Mouse (Mus musculus) stomach, embryonic 16.5 days (tissue): Measurements from ENCODE around the gene Pcsk6. TPM values are rescaled to one million over a fixed set of nuclear protein-coding genes. Genes with fewer than 3 reads are reported as not detected.
A peak's percentile ranks its signal among the peaks of the same experiment; 100 is the strongest.

Experiments used
- ATAC-seq: fragments of 200-750 bp; cut with Nextera tagmentation; 2 replicates; pipeline ENCODE4 v1.8.0; 2017; ENCODE audit warnings: moderate number of reproducible peaks, moderate TSS enrichment; ENCODE audit not compliant: insufficient read depth, low FRiP score
- H3K27ac ChIP-seq: fragments of 300-500 bp; sonication (generic); 2 replicates; pipeline ENCODE4 v1.5.1; 2014; ENCODE audit warnings: low read length
- H3K27me3 ChIP-seq: fragments of 300-500 bp; sonication (generic); 2 replicates; pipeline ENCODE4 v1.6.1; 2014; ENCODE audit warnings: low read length, control low read depth, mixed read lengths; ENCODE audit not compliant: control insufficient read depth, insufficient read depth
- H3K36me3 ChIP-seq: fragments of 300-500 bp; sonication (generic); 2 replicates; pipeline ENCODE4 v1.6.1; 2014; ENCODE audit warnings: low read length; ENCODE audit not compliant: control insufficient read depth, insufficient read depth
- H3K4me1 ChIP-seq: fragments of 300-500 bp; sonication (generic); 2 replicates; pipeline ENCODE4 v1.6.1; 2014; ENCODE audit warnings: low read length, control low read depth, mixed read lengths; ENCODE audit not compliant: control insufficient read depth, insufficient read depth
- H3K4me2 ChIP-seq: fragments of 300-500 bp; sonication (generic); 2 replicates; pipeline ENCODE4 v1.6.1; 2014; ENCODE audit warnings: low read depth, low read length, mixed read lengths
- H3K4me3 ChIP-seq: fragments of 300-500 bp; sonication (generic); replicated peaks from 2 replicates; pipeline ENCODE4 v1.5.1; 2014; ENCODE audit warnings: mild to moderate bottlenecking, low read length
- H3K9ac ChIP-seq: fragments of 300-500 bp; sonication (generic); 2 replicates; pipeline ENCODE4 v1.6.1; 2014; ENCODE audit warnings: low read length
- H3K9me3 ChIP-seq: fragments of 300-500 bp; sonication (generic); replicated peaks from 2 replicates; pipeline ENCODE4 v1.6.1; 2016; ENCODE audit warnings: low read length, control low read depth; ENCODE audit not compliant: control insufficient read depth
- WGBS: fragments of 180-500 bp; shearing (Covaris S2); extraction: QIAGEN DNeasy Blood & Tissue Kit; methylation state at CpG from one replicate; pipeline ENCODE4 v1.1.7; 2014; 5-methylcytosine and 5-hydroxymethylcytosine counted together
- polyA plus RNA-seq: library from polyadenylated mRNA; unstranded; fragments of >200 nt; fragmentation: Nextera tagmentation; extraction: Ambion mirVana; gene quantifications from 2 replicates; pipeline ENCODE4 v1.2.1, GENCODE M21; 2015

Gene Pcsk6
- polyA plus RNA-seq, 1 experiment from 2014 or later, result 3.7 TPM

- Histone ChIP-seq H3K4me2 (peak overlapping the region; percentile 91), H3K9me3 (no peaks in the 10 kb centered on the region), H3K4me1 (peaks cover 9% of the 10 kb centered on the region; the same call in 1 of the 2 replicates), H3K4me3 (peak overlapping the region; percentile 85), H3K9ac (peak overlapping the region; percentile 92), H3K27ac (no peak overlapping the region; the same call in 1 of the 2 replicates), H3K27me3 (no peaks in the 10 kb centered on the region), H3K36me3 (peaks cover 12% of the 10 kb centered on the region; the same call in 1 of the 2 replicates)
- 1% methylated on average over 14 of the region's 14 CpGs for WGBS
- no peak for ATAC-seq
Observed at GRCm38 (mm10) chr7:66061057-66061456, 199.5 kb downstream of the Pcsk6 start.

- Histone ChIP-seq H3K4me1 (peaks cover 8% of the 10 kb centered on the region), H3K4me2 (no peak overlapping the region), H3K4me3 (no peak overlapping the region), H3K27ac (no peak overlapping the region), H3K27me3 (no peaks in the 10 kb centered on the region), H3K9ac (no peak overlapping the region), H3K9me3 (no peaks in the 10 kb centered on the region), H3K36me3 (peaks cover 11% of the 10 kb centered on the region; the same call in 1 of the 2 replicates)
- WGBS, result 69% methylated on average over 2 of the region's 2 CpGs
- no peak for ATAC-seq
Observed at GRCm38 (mm10) chr7:66076411-66076810, 214.9 kb downstream of the Pcsk6 start.

- Histone ChIP-seq H3K4me3 (peak within 1 kb of the TSS; percentile 84), H3K4me2 (peak within 1 kb of the TSS; percentile 85), H3K27ac (peak within 1 kb of the TSS; percentile 78), H3K36me3 (peaks cover 8% of the 10 kb centered on the region; the same call in 1 of the 2 replicates), H3K27me3 (no peaks in the 10 kb centered on the region), H3K9me3 (no peaks in the 10 kb centered on the region), H3K9ac (peak within 1 kb of the TSS; percentile 84), H3K4me1 (peaks cover 14% of the 10 kb centered on the region)
- WGBS, result under 1% methylated on average over 65 of the region's 65 CpGs
- ATAC-seq, result peak; percentile 100
Observed at GRCm38 (mm10) chr7:66079364-66080230, 218.1 kb downstream of the Pcsk6 start, which contains the start of gene Selenos. TSS of gene Selenos (plus strand) at chr7:66079649.

GRCm38 (mm10) chr7:66080231-66080613 is 218.7 kb downstream of the Pcsk6 start:
- peak overlapping the region; percentile 84 for H3K9ac ChIP-seq
- ATAC-seq, result no peak
- H3K9me3 ChIP-seq, result no peaks in the 10 kb centered on the region
- peaks cover 2% of the 10 kb centered on the region; the same call in 1 of the 2 replicates for H3K36me3 ChIP-seq
- peak overlapping the region; percentile 85 for H3K4me2 ChIP-seq
- H3K4me3 ChIP-seq, result peak overlapping the region; percentile 84
- H3K27me3 ChIP-seq, result no peaks in the 10 kb centered on the region
- WGBS, result 29% methylated on average over 5 of the region's 5 CpGs
- H3K4me1 ChIP-seq, result peaks cover 14% of the 10 kb centered on the region
- H3K27ac ChIP-seq, result peak overlapping the region; percentile 78

GRCm38 (mm10) chr7:66083757-66084156 is 222.2 kb downstream of the Pcsk6 start:
- Histone ChIP-seq H3K4me1 (peaks cover 14% of the 10 kb centered on the region), H3K4me3 (no peak overlapping the region), H3K27ac (no peak overlapping the region), H3K9me3 (no peaks in the 10 kb centered on the region), H3K27me3 (no peaks in the 10 kb centered on the region), H3K36me3 (peaks cover 5% of the 10 kb centered on the region; the same call in 1 of the 2 replicates), H3K4me2 (no peak overlapping the region), H3K9ac (no peak overlapping the region)
- 73% methylated on average over 6 of the region's 6 CpGs for WGBS
- ATAC-seq, result no peak

- no peak overlapping the region for H3K9ac ChIP-seq
- H3K36me3 ChIP-seq, result peaks cover 8% of the 10 kb centered on the region; the same call in 1 of the 2 replicates
- no peaks in the 10 kb centered on the region for H3K27me3 ChIP-seq
- H3K9me3 ChIP-seq, result no peaks in the 10 kb centered on the region
- no peak overlapping the region for H3K27ac ChIP-seq
- H3K4me3 ChIP-seq, result no peak overlapping the region
- WGBS, result 77% methylated on average over 7 of the region's 7 CpGs
- H3K4me1 ChIP-seq, result peaks cover 14% of the 10 kb centered on the region
- no peak overlapping the region for H3K4me2 ChIP-seq
- no peak for ATAC-seq
Observed at GRCm38 (mm10) chr7:66084546-66084945, 223.0 kb downstream of the Pcsk6 start.

GRCm38 (mm10) chr7:66087652-66088051 is 226.1 kb downstream of the Pcsk6 start:
- 86% methylated on average over 4 of the region's 4 CpGs for WGBS
- H3K27me3 ChIP-seq, result no peaks in the 10 kb centered on the region
- no peak overlapping the region for H3K9ac ChIP-seq
- no peak overlapping the region for H3K4me3 ChIP-seq
- H3K4me2 ChIP-seq, result no peak overlapping the region
- H3K36me3 ChIP-seq, result peaks cover 13% of the 10 kb centered on the region; the same call in 1 of the 2 replicates
- H3K4me1 ChIP-seq, result no peaks in the 10 kb centered on the region
- H3K9me3 ChIP-seq, result no peaks in the 10 kb centered on the region
- no peak for ATAC-seq
- H3K27ac ChIP-seq, result no peak overlapping the region

GRCm38 (mm10) chr7:66088077-66088476 is 226.5 kb downstream of the Pcsk6 start:
- no peak overlapping the region for H3K4me3 ChIP-seq
- no peak overlapping the region for H3K4me2 ChIP-seq
- H3K9ac ChIP-seq, result no peak overlapping the region
- H3K4me1 ChIP-seq, result no peaks in the 10 kb centered on the region
- 88% methylated on average over 2 of the region's 2 CpGs for WGBS
- ATAC-seq, result no peak
- H3K9me3 ChIP-seq, result no peaks in the 10 kb centered on the region
- no peak overlapping the region for H3K27ac ChIP-seq
- peaks cover 13% of the 10 kb centered on the region; the same call in 1 of the 2 replicates for H3K36me3 ChIP-seq
- no peaks in the 10 kb centered on the region for H3K27me3 ChIP-seq

GRCm38 (mm10) chr7:66090676-66091190 is 229.2 kb downstream of the Pcsk6 start:
- H3K9ac ChIP-seq, result no peak overlapping the region
- H3K4me3 ChIP-seq, result no peak overlapping the region
- no peak overlapping the region for H3K4me2 ChIP-seq
- WGBS, result 87% methylated on average over 11 of the region's 11 CpGs
- no peaks in the 10 kb centered on the region for H3K27me3 ChIP-seq
- ATAC-seq, result no peak
- no peak overlapping the region for H3K27ac ChIP-seq
- peaks cover 13% of the 10 kb centered on the region; the same call in 1 of the 2 replicates for H3K36me3 ChIP-seq
- no peaks in the 10 kb centered on the region for H3K4me1 ChIP-seq
- H3K9me3 ChIP-seq, result no peaks in the 10 kb centered on the region
